Mouse (Mus musculus): Measurements from ENCODE around the gene Myo1h. TPM values are rescaled to one million over a fixed set of nuclear protein-coding genes. Genes with fewer than 3 reads are reported as not detected.
A peak's percentile ranks its signal among the peaks of the same experiment; 100 is the strongest.

Gene Myo1h
- polyA plus RNA-seq, 1 experiment from 2014 or later: 0.34 TPM

GRCm38 (mm10) chr5:114379763-114380162, 90.8 kb downstream of the Myo1h start:
- Histone ChIP-seq H3K4me3 (ENCODE audit: inconsistent target) (peak overlapping the region; percentile 95), H3K79me2 (ENCODE audit: inconsistent target) (peaks cover 93% of the 10 kb centered on the region), H3K36me3 (ENCODE audit: inconsistent target) (no peaks in the 10 kb centered on the region; the same call in 1 of the 2 replicates), H3K27ac (peak overlapping the region; percentile 63)
- WGBS (ENCODE audit: missing documents): 2% methylated on average over 20 of the region's 20 CpGs

- WGBS (ENCODE audit: missing documents): 1% methylated on average over 72 of the region's 74 CpGs
- H3K27ac ChIP-seq: peak within 1 kb of the TSS; percentile 80
- peaks cover 6% of the 10 kb centered on the region; the same call in 1 of the 2 replicates for H3K36me3 ChIP-seq (ENCODE audit: inconsistent target)
- peaks cover 87% of the 10 kb centered on the region for H3K79me2 ChIP-seq (ENCODE audit: inconsistent target)
- peak within 1 kb of the TSS; percentile 95 for H3K4me3 ChIP-seq (ENCODE audit: inconsistent target)
Observed at GRCm38 (mm10) chr5:114380209-114381012, 91.4 kb downstream of the Myo1h start, which contains the start of the genes Kctd10 and Ube3b. Gene Kctd10 (minus strand): TSS chr5:114380508. Gene Ube3b (plus strand): TSS chr5:114380607.

GRCm38 (mm10) chr5:114381013-114381351, 92.0 kb downstream of the Myo1h start:
- peaks cover 81% of the 10 kb centered on the region for H3K79me2 ChIP-seq (ENCODE audit: inconsistent target)
- WGBS (ENCODE audit: missing documents): under 1% methylated on average over 18 of the region's 18 CpGs

GRCm38 (mm10) chr5:114383184-114383904, 94.4 kb downstream of the Myo1h start:
- H3K27ac ChIP-seq: no peak overlapping the region
- H3K79me2 ChIP-seq (ENCODE audit: inconsistent target): peaks cover 57% of the 10 kb centered on the region
- no peak overlapping the region for H3K4me3 ChIP-seq (ENCODE audit: inconsistent target)
- WGBS (ENCODE audit: missing documents): 85% methylated on average over 9 of the region's 9 CpGs
- H3K36me3 ChIP-seq (ENCODE audit: inconsistent target): peaks cover 28% of the 10 kb centered on the region

More at GRCm38 (mm10) chr5:114381013-114381351, 92.0 kb downstream of the Myo1h start:
- H3K4me3 ChIP-seq (ENCODE audit: inconsistent target): peak overlapping the region; percentile 95
- peak overlapping the region; percentile 80 for H3K27ac ChIP-seq
- peaks cover 6% of the 10 kb centered on the region; the same call in 1 of the 2 replicates for H3K36me3 ChIP-seq (ENCODE audit: inconsistent target)

- 82% methylated on average over 8 of the region's 8 CpGs for WGBS (ENCODE audit: missing documents)
- H3K27ac ChIP-seq: no peak overlapping the region
- no peak overlapping the region for H3K4me3 ChIP-seq (ENCODE audit: inconsistent target)
- peaks cover 40% of the 10 kb centered on the region for H3K36me3 ChIP-seq (ENCODE audit: inconsistent target)
- peaks cover 46% of the 10 kb centered on the region for H3K79me2 ChIP-seq (ENCODE audit: inconsistent target)
Observed at GRCm38 (mm10) chr5:114384448-114384847, 95.5 kb downstream of the Myo1h start.

- no peak overlapping the region for H3K4me3 ChIP-seq (ENCODE audit: inconsistent target)
- H3K79me2 ChIP-seq (ENCODE audit: inconsistent target): no peaks in the 10 kb centered on the region
- peaks cover 88% of the 10 kb centered on the region for H3K36me3 ChIP-seq (ENCODE audit: inconsistent target)
- WGBS (ENCODE audit: missing documents): 86% methylated on average over 9 of the region's 9 CpGs
- no peak overlapping the region for H3K27ac ChIP-seq
Observed at GRCm38 (mm10) chr5:114393169-114393568, 104.2 kb downstream of the Myo1h start.

GRCm38 (mm10) chr5:114406592-114406991, 117.6 kb downstream of the Myo1h start:
- no peak overlapping the region for H3K27ac ChIP-seq
- 94% methylated on average over 14 of the region's 14 CpGs for WGBS (ENCODE audit: missing documents)
- no peaks in the 10 kb centered on the region for H3K79me2 ChIP-seq (ENCODE audit: inconsistent target)
- no peak overlapping the region for H3K4me3 ChIP-seq (ENCODE audit: inconsistent target)
- H3K36me3 ChIP-seq (ENCODE audit: inconsistent target): peaks cover 99% of the 10 kb centered on the region

GRCm38 (mm10) chr5:114407269-114407668, 118.3 kb downstream of the Myo1h start:
- Histone ChIP-seq H3K27ac (no peak overlapping the region), H3K79me2 (ENCODE audit: inconsistent target) (no peaks in the 10 kb centered on the region), H3K36me3 (ENCODE audit: inconsistent target) (peaks cover 99% of the 10 kb centered on the region), H3K4me3 (ENCODE audit: inconsistent target) (no peak overlapping the region)
- WGBS (ENCODE audit: missing documents): 93% methylated on average over 10 of the region's 10 CpGs

- Histone ChIP-seq H3K27ac (no peak overlapping the region), H3K79me2 (ENCODE audit: inconsistent target) (no peaks in the 10 kb centered on the region)
- WGBS (ENCODE audit: missing documents): 95% methylated on average over 9 of the region's 9 CpGs
Observed at GRCm38 (mm10) chr5:114407810-114408209, 118.8 kb downstream of the Myo1h start.

GRCm38 (mm10) chr5:114408846-114409245, 119.9 kb downstream of the Myo1h start:
- peaks cover 99% of the 10 kb centered on the region for H3K36me3 ChIP-seq (ENCODE audit: inconsistent target)
- WGBS (ENCODE audit: missing documents): over 99% methylated on average over 11 of the region's 11 CpGs
- no peak overlapping the region for H3K27ac ChIP-seq
- no peak overlapping the region for H3K4me3 ChIP-seq (ENCODE audit: inconsistent target)
- no peaks in the 10 kb centered on the region for H3K79me2 ChIP-seq (ENCODE audit: inconsistent target)

More at GRCm38 (mm10) chr5:114407810-114408209, 118.8 kb downstream of the Myo1h start:
- peaks cover 99% of the 10 kb centered on the region for H3K36me3 ChIP-seq (ENCODE audit: inconsistent target)
- H3K4me3 ChIP-seq (ENCODE audit: inconsistent target): no peak overlapping the region

- 92% methylated on average over 13 of the region's 13 CpGs for WGBS (ENCODE audit: missing documents)
- no peak overlapping the region for H3K4me3 ChIP-seq (ENCODE audit: inconsistent target)
- H3K27ac ChIP-seq: no peak overlapping the region
- H3K79me2 ChIP-seq (ENCODE audit: inconsistent target): no peaks in the 10 kb centered on the region
- H3K36me3 ChIP-seq (ENCODE audit: inconsistent target): peaks cover 98% of the 10 kb centered on the region
Observed at GRCm38 (mm10) chr5:114410429-114410828, 121.5 kb downstream of the Myo1h start.

- 95% methylated on average over 18 of the region's 23 CpGs for WGBS (ENCODE audit: missing documents)
- H3K4me3 ChIP-seq (ENCODE audit: inconsistent target): no peak overlapping the region
- H3K27ac ChIP-seq: no peak overlapping the region
- no peaks in the 10 kb centered on the region for H3K79me2 ChIP-seq (ENCODE audit: inconsistent target)
- peaks cover 97% of the 10 kb centered on the region for H3K36me3 ChIP-seq (ENCODE audit: inconsistent target)
Observed at GRCm38 (mm10) chr5:114412361-114412998, 123.5 kb downstream of the Myo1h start.

GRCm38 (mm10) chr5:114413067-114413735, 124.2 kb downstream of the Myo1h start:
- Histone ChIP-seq H3K27ac (no peak overlapping the region), H3K79me2 (ENCODE audit: inconsistent target) (no peaks in the 10 kb centered on the region), H3K36me3 (ENCODE audit: inconsistent target) (peaks cover 97% of the 10 kb centered on the region), H3K4me3 (ENCODE audit: inconsistent target) (no peak overlapping the region)
- WGBS (ENCODE audit: missing documents): 93% methylated on average over 16 of the region's 16 CpGs
